Mouse (Mus musculus) ovary, adult 18-20 months (tissue): Measurements from ENCODE around the gene Zcchc8.
"Not testable (repeated sequence)": the region's sequence is repeated elsewhere in the genome, so short reads cannot be mapped to it uniquely, and the experiment has no call there.

Experiments
- DNase-seq: peaks from one replicate; pipeline ENCODE4 v3.0.0; 2022; ENCODE audit warnings: low spot score, mixed read lengths

Gene Zcchc8

GRCm38 (mm10) chr5:123720328-123721311 lies at the start of gene Zcchc8:
Gene Zcchc8 (minus strand): TSS chr5:123721100.
- DNase-seq: peak; percentile 93

- not testable (repeated sequence) for DNase-seq
Observed at GRCm38 (mm10) chr5:123766455-123766854, 45.6 kb upstream of the Zcchc8 start.

GRCm38 (mm10) chr5:123765506-123765905 lies 44.6 kb upstream of the Zcchc8 start:
- no peak for DNase-seq

- peak; percentile 99 for DNase-seq
Observed at GRCm38 (mm10) chr5:123749065-123750064, 28.5 kb upstream of the Zcchc8 start, which contains the start of the genes Rsrc2 and Kntc1. Gene Rsrc2 (minus strand): TSS chr5:123749414. Gene Kntc1 (plus strand): TSS chr5:123749716.

- DNase-seq: no peak
Observed at GRCm38 (mm10) chr5:123748339-123749064, 27.6 kb upstream of the Zcchc8 start.

- no peak for DNase-seq
Observed at GRCm38 (mm10) chr5:123747604-123748003, 26.7 kb upstream of the Zcchc8 start.

GRCm38 (mm10) chr5:123746253-123746652 lies 25.4 kb upstream of the Zcchc8 start:
- DNase-seq: no peak

GRCm38 (mm10) chr5:123744358-123744757 lies 23.5 kb upstream of the Zcchc8 start:
- DNase-seq: no peak

- DNase-seq: no peak
Observed at GRCm38 (mm10) chr5:123730981-123731380, 10.1 kb upstream of the Zcchc8 start.

- DNase-seq: not testable (repeated sequence)
Observed at GRCm38 (mm10) chr5:123723816-123724215, 2.9 kb upstream of the Zcchc8 start.

GRCm38 (mm10) chr5:123714622-123715021 lies 6.3 kb downstream of the Zcchc8 start:
- DNase-seq: no peak

GRCm38 (mm10) chr5:123713782-123714181 lies 7.1 kb downstream of the Zcchc8 start:
- no peak for DNase-seq

- DNase-seq: no peak
Observed at GRCm38 (mm10) chr5:123709571-123709970, 11.3 kb downstream of the Zcchc8 start.

- no peak for DNase-seq
Observed at GRCm38 (mm10) chr5:123708598-123708997, 12.3 kb downstream of the Zcchc8 start.

GRCm38 (mm10) chr5:123700625-123701024 lies 20.3 kb downstream of the Zcchc8 start:
- DNase-seq: peak; percentile 47

- DNase-seq: peak; percentile 43
Observed at GRCm38 (mm10) chr5:123699198-123699597, 21.7 kb downstream of the Zcchc8 start.

GRCm38 (mm10) chr5:123696961-123697360 lies 23.9 kb downstream of the Zcchc8 start:
- DNase-seq: no peak

GRCm38 (mm10) chr5:123696244-123696643 lies 24.7 kb downstream of the Zcchc8 start:
- DNase-seq: no peak

GRCm38 (mm10) chr5:123694468-123694867 lies 26.4 kb downstream of the Zcchc8 start:
- DNase-seq: no peak

GRCm38 (mm10) chr5:123684221-123685144 lies 36.4 kb downstream of the Zcchc8 start, which contains the start of gene Clip1:
Gene Clip1 (minus strand): TSS chr5:123684618.
- peak; percentile 47 for DNase-seq
